Mouse (Mus musculus) embryonic facial prominence, embryonic 11.5 days (tissue): Measurements from ENCODE around the gene Mdm1. TPM values are rescaled to one million over a fixed set of nuclear protein-coding genes. Genes with fewer than 3 reads are reported as not detected.

Experiments used
- ATAC-seq: fragments of 200-750 bp; cut with Nextera tagmentation; replicated peaks from 2 replicates; pipeline ENCODE4 v1.8.0; 2017; ENCODE audit warnings: low read depth; ENCODE audit not compliant: insufficient number of reproducible peaks, low FRiP score, low TSS enrichment
- DNase-seq: peaks from one replicate; pipeline ENCODE4 v3.0.0-alpha.2; 2015; ENCODE audit warnings: low spot score
- H3K27ac ChIP-seq: fragments of 300-500 bp; sonication (generic); replicated peaks from 2 replicates; pipeline ENCODE4 v1.5.1; 2014; ENCODE audit warnings: mild to moderate bottlenecking, low read depth, low read length, control low read depth
- H3K27me3 ChIP-seq: fragments of 300-500 bp; sonication (generic); 2 replicates; pipeline ENCODE4 v1.6.1; 2014; ENCODE audit warnings: mild to moderate bottlenecking, low read length, moderate library complexity, mixed read lengths; ENCODE audit not compliant: control insufficient read depth, insufficient read depth
- H3K36me3 ChIP-seq: fragments of 300-500 bp; sonication (generic); replicated peaks from 2 replicates; pipeline ENCODE4 v1.6.1; 2014; ENCODE audit warnings: low read depth, mild to moderate bottlenecking, low read length, moderate library complexity, mixed read lengths; ENCODE audit not compliant: control insufficient read depth, insufficient read depth
- H3K4me1 ChIP-seq: fragments of 300-500 bp; sonication (generic); 2 replicates; pipeline ENCODE4 v1.6.1; 2014; ENCODE audit warnings: low read length, mixed read lengths; ENCODE audit not compliant: control insufficient read depth, insufficient read depth
- H3K4me2 ChIP-seq: fragments of 300-500 bp; sonication (generic); 2 replicates; pipeline ENCODE4 v1.6.1; 2014; ENCODE audit warnings: low read depth, mild to moderate bottlenecking, control low read depth, low read length, moderate library complexity
- H3K4me3 ChIP-seq: fragments of 300-500 bp; sonication (generic); 2 replicates; pipeline ENCODE4 v1.5.1; 2014; ENCODE audit warnings: low read depth, low read length, control low read depth
- H3K9ac ChIP-seq: fragments of 300-500 bp; sonication (generic); replicated peaks from 2 replicates; pipeline ENCODE4 v1.6.1; 2014; ENCODE audit warnings: mild to moderate bottlenecking, control low read depth, low read length
- H3K9me3 ChIP-seq: fragments of 300-500 bp; sonication (generic); replicated peaks from 2 replicates; pipeline ENCODE4 v1.6.1; 2016; ENCODE audit warnings: mild to moderate bottlenecking, low read length, inconsistent platforms, mixed read lengths; ENCODE audit not compliant: control insufficient read depth
- WGBS: fragments of 180-500 bp; shearing (Covaris S2); extraction: QIAGEN DNeasy Blood & Tissue Kit; methylation state at CpG from one replicate; pipeline ENCODE4 v1.1.7; 2014; 5-methylcytosine and 5-hydroxymethylcytosine counted together
- polyA plus RNA-seq: library from polyadenylated mRNA; unstranded; fragments of >200 nt; fragmentation: Nextera tagmentation; extraction: Ambion mirVana; gene quantifications from 2 replicates; pipeline ENCODE4 v1.2.1, GENCODE M21; 2014

Mdm1 gene
- polyA plus RNA-seq, 1 experiment from 2014 or later, result 60.8 TPM

DNA sequence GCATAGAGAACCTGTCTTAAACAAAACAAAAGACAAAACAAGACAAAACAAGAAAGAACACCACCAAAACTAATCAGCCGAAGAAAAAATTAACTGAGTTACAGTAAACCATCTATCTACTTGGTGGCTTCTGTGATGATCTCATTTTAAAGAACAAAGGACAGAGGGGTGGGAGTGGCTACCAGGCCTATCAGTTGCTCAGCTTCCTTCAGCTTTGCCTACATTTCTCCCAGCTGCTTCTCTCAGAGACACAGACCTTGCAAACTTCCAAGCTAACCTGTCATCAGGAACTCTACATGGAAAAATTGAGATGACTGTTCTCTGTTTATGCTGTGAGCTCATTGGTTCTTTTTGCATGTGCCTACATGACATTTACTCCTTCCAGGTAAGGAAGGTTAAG lies 27.3 kb upstream of the Mdm1 start:
- Histone ChIP-seq H3K36me3 (no peaks in the 10 kb centered on the region), H3K27me3 (no peaks in the 10 kb centered on the region), H3K4me2 (no peak overlapping the region), H3K4me1 (no peaks in the 10 kb centered on the region), H3K9ac (no peak overlapping the region), H3K27ac (no peak overlapping the region), H3K9me3 (no peaks in the 10 kb centered on the region), H3K4me3 (no peak overlapping the region)
- DNase-seq, result no peak
- 97% methylated on average over 1 of the region's 1 CpGs for WGBS
- ATAC-seq, result no peak

DNA sequence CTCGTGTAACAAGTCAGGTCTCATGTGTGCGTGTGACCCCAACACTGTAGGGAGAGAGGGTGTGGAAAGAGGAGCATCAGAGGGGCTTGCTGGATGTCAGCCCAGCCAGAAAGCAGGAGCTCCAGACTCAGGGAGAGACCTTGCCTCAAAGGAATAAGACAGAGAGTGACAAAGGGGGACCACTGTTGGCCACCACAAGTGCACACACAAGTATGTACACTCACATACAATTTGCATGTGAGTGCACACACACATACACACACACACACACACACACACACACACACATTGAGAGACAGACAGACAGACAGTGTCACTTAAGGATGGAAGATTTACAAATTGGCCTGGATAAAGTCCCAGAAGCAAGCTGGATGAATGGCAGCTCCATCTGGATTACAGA lies 25.2 kb upstream of the Mdm1 start:
- WGBS, result 95% methylated on average over 2 of the region's 2 CpGs
- H3K36me3 ChIP-seq, result no peaks in the 10 kb centered on the region
- H3K4me1 ChIP-seq, result no peaks in the 10 kb centered on the region
- ATAC-seq, result no peak
- no peak for DNase-seq
- no peak overlapping the region for H3K27ac ChIP-seq
- no peak overlapping the region for H3K4me2 ChIP-seq
- H3K9me3 ChIP-seq, result no peaks in the 10 kb centered on the region
- H3K9ac ChIP-seq, result no peak overlapping the region
- no peak overlapping the region for H3K4me3 ChIP-seq
- H3K27me3 ChIP-seq, result no peaks in the 10 kb centered on the region

DNA sequence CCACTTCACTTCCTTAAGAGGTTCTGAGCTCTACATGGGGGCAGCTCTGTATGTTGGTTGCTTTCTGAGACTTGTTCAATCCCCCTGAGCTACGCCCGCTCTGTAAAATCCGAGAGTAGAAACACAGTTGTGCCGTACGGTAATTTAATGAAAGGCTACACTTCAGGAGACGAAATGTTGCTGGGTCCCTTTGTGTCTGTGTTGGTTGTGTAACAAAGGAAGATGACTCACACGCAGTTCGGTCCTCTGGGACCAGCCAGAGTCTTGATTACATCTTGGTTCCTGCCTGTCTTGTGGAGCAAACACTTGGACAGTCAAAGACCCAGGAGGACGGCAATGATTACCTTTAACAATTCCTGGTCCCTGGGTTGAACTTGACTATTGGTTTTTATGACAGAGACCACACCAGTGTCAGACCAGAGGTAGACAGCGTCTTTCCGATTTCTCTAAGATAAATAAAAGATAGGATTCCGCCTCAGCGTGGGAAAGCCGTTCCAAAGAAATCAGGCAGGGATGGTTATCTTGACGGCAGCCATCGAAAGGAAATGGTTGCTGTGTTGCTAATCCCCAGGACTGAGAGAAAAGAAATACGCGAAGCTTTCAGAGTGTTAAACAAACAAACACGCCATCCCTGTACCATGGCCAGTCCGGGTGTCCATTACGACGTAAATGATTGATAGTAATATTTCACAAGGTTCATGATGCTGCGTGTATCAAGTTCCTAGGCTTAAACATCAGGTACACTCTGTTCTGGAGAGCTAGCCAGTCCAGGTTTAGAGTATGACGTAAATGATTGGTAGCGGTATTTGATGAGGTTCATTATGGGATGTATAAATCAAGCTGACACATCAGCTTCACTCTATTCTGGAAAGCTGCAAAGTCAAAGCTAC lies 20.3 kb upstream of the Mdm1 start:
- WGBS, result 75% methylated on average over 25 of the region's 25 CpGs
- H3K4me1 ChIP-seq, result no peaks in the 10 kb centered on the region
- H3K4me3 ChIP-seq, result no peak overlapping the region
- H3K27me3 ChIP-seq, result no peaks in the 10 kb centered on the region
- H3K9ac ChIP-seq, result no peak overlapping the region
- peak; percentile 18 for DNase-seq
- no peak overlapping the region for H3K27ac ChIP-seq
- peak; percentile 34; the same call in 1 of the 2 replicates for ATAC-seq
- no peak overlapping the region for H3K4me2 ChIP-seq
- no peaks in the 10 kb centered on the region for H3K36me3 ChIP-seq
- no peaks in the 10 kb centered on the region for H3K9me3 ChIP-seq

DNA sequence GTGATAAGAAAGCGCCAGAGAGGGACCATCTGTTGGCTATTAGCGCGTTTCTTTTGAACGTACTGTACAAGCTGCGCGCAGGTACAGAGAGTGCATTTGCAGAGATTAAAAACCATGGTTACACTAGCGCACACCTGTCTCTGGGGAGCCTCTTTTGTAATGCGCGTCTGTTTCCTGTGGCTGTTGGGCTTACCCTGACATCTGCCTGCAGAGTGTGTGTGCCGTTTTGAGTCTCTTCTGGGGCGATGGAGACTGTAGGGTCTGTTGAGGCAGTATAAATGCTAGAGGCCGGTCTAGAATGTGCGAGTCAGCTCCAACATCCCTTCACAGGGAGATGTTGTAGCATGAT lies 19.7 kb upstream of the Mdm1 start:
- Histone ChIP-seq H3K9ac (no peak overlapping the region), H3K4me3 (no peak overlapping the region), H3K9me3 (no peaks in the 10 kb centered on the region), H3K27ac (no peak overlapping the region; the same call in 1 of the 2 replicates), H3K4me2 (no peak overlapping the region), H3K27me3 (no peaks in the 10 kb centered on the region), H3K4me1 (no peaks in the 10 kb centered on the region), H3K36me3 (no peaks in the 10 kb centered on the region)
- ATAC-seq (peak; percentile 59; the same call in 1 of the 2 replicates), DNase-seq (peak; percentile 73)
- 40% methylated on average over 13 of the region's 13 CpGs for WGBS

DNA sequence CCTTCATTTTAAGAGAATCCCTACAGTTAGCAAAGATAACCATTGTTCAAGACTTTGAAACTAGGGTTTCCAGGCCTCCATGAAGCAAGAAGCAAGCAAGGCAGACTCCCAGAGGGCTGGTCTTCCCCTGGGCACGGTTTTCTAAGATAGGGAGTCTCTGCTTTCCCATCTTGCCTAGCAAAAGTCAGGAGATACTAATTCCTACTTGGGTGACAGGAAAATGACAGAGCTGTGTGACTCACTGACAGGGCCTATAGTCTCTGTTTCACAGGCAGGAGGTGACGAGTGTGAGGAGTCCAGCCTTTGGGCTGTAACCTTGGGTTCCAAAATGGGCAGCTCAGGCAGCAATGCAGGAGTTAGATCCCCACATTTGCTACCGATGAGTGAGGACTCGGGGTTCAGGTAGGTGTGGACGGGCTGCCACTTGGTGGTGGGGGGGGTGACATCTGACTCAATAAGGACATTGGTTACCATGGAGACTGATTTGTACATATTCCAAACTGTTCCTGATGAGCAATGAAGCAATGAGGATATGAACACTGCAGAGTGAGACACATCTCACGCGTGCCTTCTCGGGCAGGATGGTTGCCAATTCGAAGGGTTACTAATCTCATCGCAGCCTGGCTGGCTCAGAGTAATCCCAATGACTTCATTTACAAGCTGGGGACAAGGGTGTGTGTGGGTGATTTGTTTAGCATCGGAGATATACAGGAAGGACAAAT lies 19.0 kb upstream of the Mdm1 start:
- ATAC-seq (no peak), DNase-seq (no peak)
- 91% methylated on average over 11 of the region's 11 CpGs for WGBS

DNA sequence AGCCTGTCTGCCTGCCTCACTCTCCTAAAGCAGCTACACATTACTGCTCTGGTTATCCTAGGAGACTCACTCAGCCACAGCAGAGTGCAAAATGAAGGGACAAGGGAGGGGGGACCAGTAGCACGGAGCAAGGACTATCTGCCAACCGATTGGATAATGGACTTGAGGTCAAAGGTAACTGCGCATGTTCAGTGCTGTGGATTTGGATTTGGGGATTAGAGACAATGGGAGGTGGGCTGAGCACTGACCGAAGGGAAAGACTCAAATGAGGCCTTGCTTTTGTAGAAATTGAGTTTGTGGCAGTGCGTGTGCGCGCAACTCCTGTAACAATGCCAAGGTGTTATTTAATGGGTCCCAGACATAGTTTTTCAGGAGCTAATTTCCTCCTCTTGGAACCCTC lies 16.4 kb upstream of the Mdm1 start:
- H3K4me2 ChIP-seq, result no peak overlapping the region
- H3K27me3 ChIP-seq, result 0 out of 2 replicates have a peak, but pooled peaks cover 2% of the 10 kb centered on the region
- no peaks in the 10 kb centered on the region for H3K9me3 ChIP-seq
- no peak overlapping the region for H3K27ac ChIP-seq
- WGBS, result 88% methylated on average over 7 of the region's 7 CpGs
- no peaks in the 10 kb centered on the region for H3K36me3 ChIP-seq
- no peaks in the 10 kb centered on the region for H3K4me1 ChIP-seq
- no peak overlapping the region for H3K4me3 ChIP-seq
- ATAC-seq (no peak), DNase-seq (no peak)
- no peak overlapping the region for H3K9ac ChIP-seq

More for the DNA sequence above, 19.0 kb upstream of the Mdm1 start:
- Histone ChIP-seq H3K36me3 (no peaks in the 10 kb centered on the region), H3K9me3 (no peaks in the 10 kb centered on the region), H3K4me3 (no peak overlapping the region), H3K27ac (no peak overlapping the region; the same call in 1 of the 2 replicates), H3K9ac (no peak overlapping the region), H3K27me3 (no peaks in the 10 kb centered on the region), H3K4me2 (no peak overlapping the region), H3K4me1 (no peaks in the 10 kb centered on the region)

DNA sequence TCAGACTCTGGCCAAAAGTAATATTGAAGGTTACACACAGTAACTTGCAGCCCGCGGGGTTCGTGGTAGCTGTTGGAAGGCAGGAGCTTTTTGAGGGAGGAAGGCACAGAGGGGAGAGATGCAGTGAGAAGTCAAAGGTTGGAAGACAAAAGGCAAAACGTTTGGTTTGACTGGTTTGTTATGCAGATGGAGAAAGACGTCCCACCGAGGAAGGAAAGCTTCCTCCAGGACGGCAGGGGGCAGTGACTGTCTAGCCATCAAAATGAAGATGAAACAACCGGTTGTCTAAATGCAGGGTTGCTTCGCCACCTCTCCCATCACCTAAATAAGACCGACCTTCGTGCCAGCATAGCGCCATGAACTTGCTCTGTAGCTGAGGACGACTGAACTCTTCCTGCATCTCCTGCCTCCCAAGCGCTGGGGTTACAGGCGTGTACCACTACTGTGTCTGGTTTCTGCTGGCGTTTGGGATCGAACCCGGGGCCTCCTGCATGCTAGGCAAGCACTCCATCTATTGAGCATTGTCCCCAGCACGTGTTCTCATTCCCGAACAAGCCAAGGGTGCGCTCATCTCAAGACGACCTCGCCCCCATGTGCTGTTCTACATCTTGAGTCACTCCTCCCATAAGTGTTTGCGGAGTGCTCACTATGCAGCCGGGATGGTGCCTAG lies 15.7 kb upstream of the Mdm1 start:
- H3K4me1 ChIP-seq, result no peaks in the 10 kb centered on the region
- no peak overlapping the region for H3K4me3 ChIP-seq
- H3K27me3 ChIP-seq, result 0 out of 2 replicates have a peak, but pooled peaks cover 2% of the 10 kb centered on the region
- no peak for DNase-seq
- H3K4me2 ChIP-seq, result no peak overlapping the region
- no peak overlapping the region for H3K9ac ChIP-seq
- no peaks in the 10 kb centered on the region for H3K36me3 ChIP-seq
- WGBS, result 76% methylated on average over 25 of the region's 25 CpGs
- no peaks in the 10 kb centered on the region for H3K9me3 ChIP-seq
- no peak overlapping the region for H3K27ac ChIP-seq
- no peak for ATAC-seq
